7 mouse cellular contexts compared by ENCODE assay signal in the genomic region with DNA sequence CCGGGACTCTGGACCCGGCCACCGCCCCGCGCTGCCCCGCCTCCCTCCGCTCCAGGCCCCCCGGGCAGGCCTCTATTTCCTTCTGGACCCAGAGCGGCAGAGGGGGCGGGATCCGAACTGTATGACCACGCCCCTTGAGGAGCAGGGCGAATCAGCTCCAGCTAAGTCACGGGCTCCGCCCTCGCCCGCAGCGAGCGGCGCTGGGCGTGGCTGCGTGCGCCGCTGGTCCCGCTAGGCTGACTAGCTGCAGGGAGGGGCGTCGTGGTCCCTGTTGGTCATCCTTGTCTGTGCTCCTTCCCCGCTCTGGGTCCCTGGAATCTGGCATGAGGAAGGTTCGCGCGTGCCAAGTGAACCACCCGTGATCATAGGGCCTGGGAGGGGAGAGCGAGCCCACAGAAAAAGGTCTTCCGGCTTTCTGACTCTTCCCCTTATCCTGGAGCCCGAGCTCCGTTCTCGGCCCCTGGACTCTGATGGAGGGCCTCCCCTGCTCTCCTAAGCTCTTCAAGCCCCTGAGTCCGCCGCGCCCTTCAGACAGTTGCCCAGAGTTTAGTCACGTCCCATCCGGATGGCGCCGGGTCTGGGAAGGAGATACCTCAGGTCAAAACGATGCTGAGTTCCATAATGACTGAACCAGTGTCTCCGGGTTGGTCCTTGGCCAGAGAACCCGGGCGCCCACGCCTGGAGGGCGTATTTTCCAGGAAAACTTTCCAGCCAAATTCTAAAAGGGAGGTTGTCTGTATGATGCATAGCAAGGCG. TPM values are rescaled to one million over a fixed set of nuclear protein-coding genes. Genes with fewer than 3 reads are reported as not detected.
DNase-seq lines count a peak whose midpoint lies in the region; ATAC-seq lines count a peak whose summit lies in the region.

Gene Ugdh (minus strand): TSS at position 144 of the 756 bp plus-strand sequence.

- H3K4me1 ChIP-seq in embryonic facial prominence, embryonic 11.5 days (ENCODE audit: control insufficient read depth, insufficient read depth, low read length): no peaks in the 10 kb centered on the region
- 0 out of 2 replicates have a peak, but pooled peaks cover 2% of the 10 kb centered on the region for H3K4me1 ChIP-seq in limb, embryonic 11.5 days (ENCODE audit: control insufficient read depth, insufficient read depth, low read length)
- H3K4me1 ChIP-seq in midbrain, embryonic 14.5 days (ENCODE audit: control insufficient read depth, insufficient read depth, low read length): peaks cover 6% of the 10 kb centered on the region; the same call in 1 of the 2 replicates

- H3K9me3 ChIP-seq in embryonic facial prominence, embryonic 11.5 days (replicated peaks; ENCODE audit: control insufficient read depth, low read length): no peaks in the 10 kb centered on the region
- no peaks in the 10 kb centered on the region for H3K9me3 ChIP-seq in limb, embryonic 11.5 days (ENCODE audit: control insufficient read depth, low read length)
- H3K9me3 ChIP-seq in midbrain, embryonic 14.5 days (ENCODE audit: control insufficient read depth, low read length): no peaks in the 10 kb centered on the region

- peak within 1 kb of the TSS; percentile 79 for H3K4me2 ChIP-seq in embryonic facial prominence, embryonic 11.5 days (ENCODE audit: low read depth, low read length)
- H3K4me2 ChIP-seq in limb, embryonic 11.5 days (ENCODE audit: low read depth, severe bottlenecking): peak within 1 kb of the TSS; percentile 60
- H3K4me2 ChIP-seq in midbrain, embryonic 14.5 days (ENCODE audit: low read length): peak within 1 kb of the TSS; percentile 87

- H3K4me3 ChIP-seq in embryonic facial prominence, embryonic 11.5 days (ENCODE audit: low read depth, low read length): peak within 1 kb of the TSS; percentile 52
- peak within 1 kb of the TSS; percentile 81 for H3K4me3 ChIP-seq in limb, embryonic 11.5 days (ENCODE audit: low read depth, low read length)
- H3K4me3 ChIP-seq in midbrain, embryonic 14.5 days (replicated peaks; ENCODE audit: low read depth, low read length): peak within 1 kb of the TSS; percentile 78

- H3K36me3 ChIP-seq in embryonic facial prominence, embryonic 11.5 days (replicated peaks; ENCODE audit: control insufficient read depth, insufficient read depth, low read depth, low read length): no peaks in the 10 kb centered on the region
- H3K36me3 ChIP-seq in limb, embryonic 11.5 days (ENCODE audit: control insufficient read depth, insufficient read depth, low read length): no peaks in the 10 kb centered on the region
- no peaks in the 10 kb centered on the region for H3K36me3 ChIP-seq in midbrain, embryonic 14.5 days (ENCODE audit: control insufficient read depth, insufficient read depth, low read length)

- peak; percentile 98 for DNase-seq in adrenal gland, postnatal 14 days
- DNase-seq in embryonic facial prominence, embryonic 11.5 days (ENCODE audit: low spot score): peak; percentile 99
- peak; percentile 100 for DNase-seq in heart, adult 11 months
- peak; percentile 100 for DNase-seq in kidney, adult 18-20 months
- DNase-seq in limb, embryonic 11.5 days (ENCODE audit: low spot score): peak; percentile 97
- peak; percentile 98 for DNase-seq in midbrain, embryonic 14.5 days
- peak; percentile 95 to 98 for DNase-seq in spleen, adult 18-20 months

- WGBS in embryonic facial prominence, embryonic 11.5 days: under 1% methylated on average over 51 of the region's 51 CpGs
- WGBS in limb, embryonic 11.5 days: 1% methylated on average over 51 of the region's 51 CpGs
- under 1% methylated on average over 51 of the region's 51 CpGs for WGBS in midbrain, embryonic 14.5 days

- peak within 1 kb of the TSS; percentile 25; the same call in 1 of the 2 replicates for H3K27ac ChIP-seq in embryonic facial prominence, embryonic 11.5 days (replicated peaks; ENCODE audit: low read depth, low read length)
- H3K27ac ChIP-seq in limb, embryonic 11.5 days (replicated peaks; ENCODE audit: low read depth, low read length): peak within 1 kb of the TSS; percentile 16
- H3K27ac ChIP-seq in midbrain, embryonic 14.5 days (replicated peaks; ENCODE audit: low read depth, low read length): peak within 1 kb of the TSS; percentile 83

- peak; percentile 94 for ATAC-seq in embryonic facial prominence, embryonic 11.5 days (replicated peaks; ENCODE audit: insufficient number of reproducible peaks, low FRiP score, low TSS enrichment, low read depth)
- peak; percentile 98 for ATAC-seq in limb, embryonic 11.5 days (ENCODE audit: insufficient number of reproducible peaks, low FRiP score, low TSS enrichment, low read depth)
- ATAC-seq in midbrain, embryonic 14.5 days (ENCODE audit: low FRiP score, low TSS enrichment): peak; percentile 98

- no peaks in the 10 kb centered on the region for H3K27me3 ChIP-seq in embryonic facial prominence, embryonic 11.5 days (ENCODE audit: control insufficient read depth, insufficient read depth, low read length)
- H3K27me3 ChIP-seq in limb, embryonic 11.5 days (ENCODE audit: control insufficient read depth, insufficient read depth, low read length): no peaks in the 10 kb centered on the region
- no peaks in the 10 kb centered on the region for H3K27me3 ChIP-seq in midbrain, embryonic 14.5 days (ENCODE audit: control insufficient read depth, insufficient read depth, low read length)

- peak within 1 kb of the TSS; percentile 82 for H3K9ac ChIP-seq in embryonic facial prominence, embryonic 11.5 days (replicated peaks; ENCODE audit: low read length)
- H3K9ac ChIP-seq in limb, embryonic 11.5 days (ENCODE audit: low read length): peak within 1 kb of the TSS; percentile 80
- peak within 1 kb of the TSS; percentile 82 for H3K9ac ChIP-seq in midbrain, embryonic 14.5 days (replicated peaks; ENCODE audit: low read length)

RNA-seq across cellular contexts. Expression of gene Ugdh, which starts in this region (rescaled TPM):
- total RNA-seq in adrenal gland, postnatal 14 days (2021): 47.7 and 48.7 TPM in 2 replicates
- polyA plus RNA-seq in embryonic facial prominence, embryonic 11.5 days (2014; fragmentation: Nextera tagmentation; extraction: Ambion mirVana): 104 and 112 TPM in 2 replicates
- polyA plus RNA-seq in limb, embryonic 11.5 days (2014; fragmentation: Nextera tagmentation; extraction: Ambion mirVana): 100 and 104 TPM in 2 replicates
- 37.0 and 46.0 TPM in 2 replicates for polyA plus RNA-seq in midbrain, embryonic 14.5 days (2014; fragmentation: Nextera tagmentation; extraction: Ambion mirVana)

Comparison
In these comparisons a context has a peak if more than half of its experiments do, and no peak if none do; other contexts are left out.
1. Peak in every context shown above with its lines: DNase-seq, ATAC-seq, H3K4me3 ChIP-seq and H3K27ac ChIP-seq.
2. H3K27ac ChIP-seq: peak in every context shown above with its lines; median percentile 83 in midbrain, embryonic 14.5 days; 25 in embryonic facial prominence, embryonic 11.5 days; 16 in limb, embryonic 11.5 days.